Mouse (Mus musculus): Measurements from ENCODE around the gene Carm1. TPM values are rescaled to one million over a fixed set of nuclear protein-coding genes. Genes with fewer than 3 reads are reported as not detected.

Gene Carm1
- 22.8 and 26.7 TPM in 2 replicates for polyA plus RNA-seq (2014; fragmentation: Nextera tagmentation; extraction: Ambion mirVana)

- Histone ChIP-seq H3K4me2 (ENCODE audit: low read length) (peak within 1 kb of the TSS; percentile 77), H3K9me3 (replicated peaks; ENCODE audit: control insufficient read depth, low read length) (no peaks in the 10 kb centered on the region), H3K4me3 (ENCODE audit: low read depth, low read length) (peak within 1 kb of the TSS; percentile 61), H3K27ac (ENCODE audit: low read depth, low read length) (peak within 1 kb of the TSS; percentile 98), H3K4me1 (ENCODE audit: control insufficient read depth, insufficient read depth, low read length) (peaks cover 21% of the 10 kb centered on the region), H3K36me3 (ENCODE audit: control insufficient read depth, insufficient read depth, low read length) (peaks cover 20% of the 10 kb centered on the region), H3K27me3 (replicated peaks; ENCODE audit: control insufficient read depth, insufficient read depth, low read length) (no peaks in the 10 kb centered on the region), H3K9ac (ENCODE audit: low read length) (peak within 1 kb of the TSS; percentile 92)
- WGBS, result under 1% methylated on average over 17 of the region's 52 CpGs
- DNase-seq (ENCODE audit: low spot score) (no peak), ATAC-seq (no peak; the same call in 1 of the 2 replicates)
These were observed at the start of gene Carm1 for GRCm38 (mm10) chr9:21546789-21547074. Carm1 (plus strand) TSS chr9:21546894.

- ATAC-seq (no peak), DNase-seq (ENCODE audit: low spot score) (no peak)
- H3K27ac ChIP-seq (ENCODE audit: low read depth, low read length), result no peak overlapping the region
- 90% methylated on average over 16 of the region's 16 CpGs for WGBS
- no peak overlapping the region for H3K4me3 ChIP-seq (ENCODE audit: low read depth, low read length)
- H3K4me1 ChIP-seq (ENCODE audit: control insufficient read depth, insufficient read depth, low read length), result no peaks in the 10 kb centered on the region
- peaks cover 35% of the 10 kb centered on the region for H3K36me3 ChIP-seq (ENCODE audit: control insufficient read depth, insufficient read depth, low read length)
- no peaks in the 10 kb centered on the region for H3K27me3 ChIP-seq (replicated peaks; ENCODE audit: control insufficient read depth, insufficient read depth, low read length)
- H3K4me2 ChIP-seq (ENCODE audit: low read length), result no peak overlapping the region
- no peaks in the 10 kb centered on the region for H3K9me3 ChIP-seq (replicated peaks; ENCODE audit: control insufficient read depth, low read length)
- H3K9ac ChIP-seq (ENCODE audit: low read length), result no peak overlapping the region
These were observed 49.6 kb upstream of the Carm1 start for GRCm38 (mm10) chr9:21497050-21497542.

- Histone ChIP-seq H3K9ac (ENCODE audit: low read length) (no peak overlapping the region), H3K27ac (ENCODE audit: low read depth, low read length) (no peak overlapping the region), H3K4me1 (ENCODE audit: control insufficient read depth, insufficient read depth, low read length) (no peaks in the 10 kb centered on the region), H3K36me3 (ENCODE audit: control insufficient read depth, insufficient read depth, low read length) (peaks cover 34% of the 10 kb centered on the region), H3K4me3 (ENCODE audit: low read depth, low read length) (no peak overlapping the region), H3K4me2 (ENCODE audit: low read length) (no peak overlapping the region), H3K9me3 (replicated peaks; ENCODE audit: control insufficient read depth, low read length) (no peaks in the 10 kb centered on the region), H3K27me3 (replicated peaks; ENCODE audit: control insufficient read depth, insufficient read depth, low read length) (no peaks in the 10 kb centered on the region)
- ATAC-seq, result no peak
- 96% methylated on average over 2 of the region's 2 CpGs for WGBS
- DNase-seq (ENCODE audit: low spot score), result no peak
These were observed 49.0 kb upstream of the Carm1 start for GRCm38 (mm10) chr9:21497664-21498063.

- no peak for ATAC-seq
- H3K4me1 ChIP-seq (ENCODE audit: control insufficient read depth, insufficient read depth, low read length), result no peaks in the 10 kb centered on the region
- peaks cover 36% of the 10 kb centered on the region for H3K36me3 ChIP-seq (ENCODE audit: control insufficient read depth, insufficient read depth, low read length)
- no peak overlapping the region for H3K4me2 ChIP-seq (ENCODE audit: low read length)
- no peak overlapping the region for H3K4me3 ChIP-seq (ENCODE audit: low read depth, low read length)
- H3K9me3 ChIP-seq (replicated peaks; ENCODE audit: control insufficient read depth, low read length), result no peaks in the 10 kb centered on the region
- 85% methylated on average over 12 of the region's 12 CpGs for WGBS
- H3K27me3 ChIP-seq (replicated peaks; ENCODE audit: control insufficient read depth, insufficient read depth, low read length), result no peaks in the 10 kb centered on the region
- DNase-seq (ENCODE audit: low spot score), result no peak
- no peak overlapping the region for H3K9ac ChIP-seq (ENCODE audit: low read length)
- H3K27ac ChIP-seq (ENCODE audit: low read depth, low read length), result no peak overlapping the region
These were observed 48.3 kb upstream of the Carm1 start for GRCm38 (mm10) chr9:21498284-21498902.

GRCm38 (mm10) chr9:21503352-21503751, 43.3 kb upstream of the Carm1 start:
- 96% methylated on average over 8 of the region's 8 CpGs for WGBS
- no peaks in the 10 kb centered on the region for H3K4me1 ChIP-seq (ENCODE audit: control insufficient read depth, insufficient read depth, low read length)
- H3K9ac ChIP-seq (ENCODE audit: low read length), result no peak overlapping the region
- ATAC-seq (no peak), DNase-seq (ENCODE audit: low spot score) (no peak)
- no peak overlapping the region for H3K27ac ChIP-seq (ENCODE audit: low read depth, low read length)
- H3K36me3 ChIP-seq (ENCODE audit: control insufficient read depth, insufficient read depth, low read length), result peaks cover 62% of the 10 kb centered on the region
- H3K27me3 ChIP-seq (replicated peaks; ENCODE audit: control insufficient read depth, insufficient read depth, low read length), result no peaks in the 10 kb centered on the region
- H3K4me2 ChIP-seq (ENCODE audit: low read length), result no peak overlapping the region
- no peak overlapping the region for H3K4me3 ChIP-seq (ENCODE audit: low read depth, low read length)
- H3K9me3 ChIP-seq (replicated peaks; ENCODE audit: control insufficient read depth, low read length), result no peaks in the 10 kb centered on the region

GRCm38 (mm10) chr9:21505767-21506166, 40.9 kb upstream of the Carm1 start:
- no peaks in the 10 kb centered on the region for H3K27me3 ChIP-seq (replicated peaks; ENCODE audit: control insufficient read depth, insufficient read depth, low read length)
- H3K36me3 ChIP-seq (ENCODE audit: control insufficient read depth, insufficient read depth, low read length), result peaks cover 56% of the 10 kb centered on the region
- H3K9me3 ChIP-seq (replicated peaks; ENCODE audit: control insufficient read depth, low read length), result no peaks in the 10 kb centered on the region
- H3K27ac ChIP-seq (ENCODE audit: low read depth, low read length), result no peak overlapping the region
- DNase-seq (ENCODE audit: low spot score), result no peak
- ATAC-seq, result no peak
- H3K4me2 ChIP-seq (ENCODE audit: low read length), result no peak overlapping the region
- no peak overlapping the region for H3K4me3 ChIP-seq (ENCODE audit: low read depth, low read length)
- H3K9ac ChIP-seq (ENCODE audit: low read length), result no peak overlapping the region
- peaks cover 8% of the 10 kb centered on the region for H3K4me1 ChIP-seq (ENCODE audit: control insufficient read depth, insufficient read depth, low read length)

GRCm38 (mm10) chr9:21507753-21508430, 38.8 kb upstream of the Carm1 start:
- Histone ChIP-seq H3K27ac (ENCODE audit: low read depth, low read length) (no peak overlapping the region), H3K36me3 (ENCODE audit: control insufficient read depth, insufficient read depth, low read length) (peaks cover 56% of the 10 kb centered on the region), H3K4me1 (ENCODE audit: control insufficient read depth, insufficient read depth, low read length) (peaks cover 10% of the 10 kb centered on the region), H3K9ac (ENCODE audit: low read length) (no peak overlapping the region), H3K4me3 (ENCODE audit: low read depth, low read length) (no peak overlapping the region), H3K4me2 (ENCODE audit: low read length) (no peak overlapping the region), H3K27me3 (replicated peaks; ENCODE audit: control insufficient read depth, insufficient read depth, low read length) (no peaks in the 10 kb centered on the region), H3K9me3 (replicated peaks; ENCODE audit: control insufficient read depth, low read length) (no peaks in the 10 kb centered on the region)
- DNase-seq (ENCODE audit: low spot score) (no peak), ATAC-seq (no peak)
- 87% methylated on average over 15 of the region's 15 CpGs for WGBS

- Histone ChIP-seq H3K4me1 (ENCODE audit: control insufficient read depth, insufficient read depth, low read length) (peaks cover 10% of the 10 kb centered on the region), H3K9me3 (replicated peaks; ENCODE audit: control insufficient read depth, low read length) (no peaks in the 10 kb centered on the region), H3K9ac (ENCODE audit: low read length) (peak overlapping the region; percentile 61), H3K36me3 (ENCODE audit: control insufficient read depth, insufficient read depth, low read length) (peaks cover 50% of the 10 kb centered on the region), H3K27me3 (replicated peaks; ENCODE audit: control insufficient read depth, insufficient read depth, low read length) (no peaks in the 10 kb centered on the region), H3K4me2 (ENCODE audit: low read length) (peak overlapping the region; percentile 68), H3K27ac (ENCODE audit: low read depth, low read length) (no peak overlapping the region), H3K4me3 (ENCODE audit: low read depth, low read length) (peak overlapping the region; percentile 46)
- 88% methylated on average over 7 of the region's 7 CpGs for whole genome bisulfite sequencing
- ATAC-seq (no peak), DNase-seq (ENCODE audit: low spot score) (no peak)
These were observed 37.8 kb upstream of the Carm1 start for GRCm38 (mm10) chr9:21508871-21509404.
